Mouse (Mus musculus): ENCODE results near the gene Rock2. TPM values are rescaled to one million over a fixed set of nuclear protein-coding genes. Genes with fewer than 3 reads are reported as not detected.

Rock2 gene
- polyA plus RNA-seq, 1 experiment from 2014 or later = 10.9 TPM

- Histone ChIP-seq H3K27ac (ENCODE audit: low read length) (peak overlapping the region; percentile 88), H3K27me3 (replicated peaks; ENCODE audit: control insufficient read depth, insufficient read depth, low read length) (no peaks in the 10 kb centered on the region), H3K9ac (ENCODE audit: low read depth, low read length) (0 out of 2 replicates have a peak overlapping the region, but pooled peaks have one; percentile 10), H3K4me2 (ENCODE audit: low read depth, low read length) (peak overlapping the region; percentile 18; the same call in 1 of the 2 replicates), H3K9me3 (ENCODE audit: control insufficient read depth, low read length) (no peaks in the 10 kb centered on the region), H3K4me1 (ENCODE audit: control insufficient read depth, insufficient read depth, low read length) (peaks cover 33% of the 10 kb centered on the region), H3K4me3 (ENCODE audit: low read length) (no peak overlapping the region), H3K36me3 (ENCODE audit: control insufficient read depth, insufficient read depth, low read length) (no peaks in the 10 kb centered on the region)
- 40% methylated on average over 9 of the region's 9 CpGs for WGBS
- ATAC-seq = peak; percentile 14
These were observed 24.8 kb upstream of the Rock2 start for GRCm38 (mm10) chr12:16869870-16870404.

- H3K9me3 ChIP-seq (ENCODE audit: control insufficient read depth, low read length) = no peaks in the 10 kb centered on the region
- H3K4me3 ChIP-seq (ENCODE audit: low read length) = no peak overlapping the region
- 0 out of 2 replicates have a peak overlapping the region, but pooled peaks have one; percentile 10 for H3K9ac ChIP-seq (ENCODE audit: low read depth, low read length)
- H3K36me3 ChIP-seq (ENCODE audit: control insufficient read depth, insufficient read depth, low read length) = no peaks in the 10 kb centered on the region
- no peaks in the 10 kb centered on the region for H3K27me3 ChIP-seq (replicated peaks; ENCODE audit: control insufficient read depth, insufficient read depth, low read length)
- peak; percentile 79 for ATAC-seq
- peaks cover 38% of the 10 kb centered on the region for H3K4me1 ChIP-seq (ENCODE audit: control insufficient read depth, insufficient read depth, low read length)
- peak overlapping the region; percentile 18; the same call in 1 of the 2 replicates for H3K4me2 ChIP-seq (ENCODE audit: low read depth, low read length)
- 21% methylated on average over 8 of the region's 8 CpGs for WGBS
- peak overlapping the region; percentile 88 for H3K27ac ChIP-seq (ENCODE audit: low read length)
These were observed 24.2 kb upstream of the Rock2 start for GRCm38 (mm10) chr12:16870405-16871068.

GRCm38 (mm10) chr12:16872006-16872405, 22.7 kb upstream of the Rock2 start:
- no peak overlapping the region for H3K4me2 ChIP-seq (ENCODE audit: low read depth, low read length)
- no peak overlapping the region for H3K4me3 ChIP-seq (ENCODE audit: low read length)
- no peaks in the 10 kb centered on the region for H3K9me3 ChIP-seq (ENCODE audit: control insufficient read depth, low read length)
- H3K27me3 ChIP-seq (replicated peaks; ENCODE audit: control insufficient read depth, insufficient read depth, low read length) = no peaks in the 10 kb centered on the region
- ATAC-seq = no peak
- no peak overlapping the region for H3K9ac ChIP-seq (ENCODE audit: low read depth, low read length)
- peaks cover 46% of the 10 kb centered on the region for H3K4me1 ChIP-seq (ENCODE audit: control insufficient read depth, insufficient read depth, low read length)
- H3K27ac ChIP-seq (ENCODE audit: low read length) = no peak overlapping the region
- 85% methylated on average over 1 of the region's 1 CpGs for WGBS
- no peaks in the 10 kb centered on the region for H3K36me3 ChIP-seq (ENCODE audit: control insufficient read depth, insufficient read depth, low read length)

GRCm38 (mm10) chr12:16872926-16873464, 21.7 kb upstream of the Rock2 start:
- 60% methylated on average over 7 of the region's 7 CpGs for WGBS
- no peak overlapping the region for H3K4me3 ChIP-seq (ENCODE audit: low read length)
- H3K9ac ChIP-seq (ENCODE audit: low read depth, low read length) = no peak overlapping the region
- no peaks in the 10 kb centered on the region for H3K36me3 ChIP-seq (ENCODE audit: control insufficient read depth, insufficient read depth, low read length)
- H3K27me3 ChIP-seq (replicated peaks; ENCODE audit: control insufficient read depth, insufficient read depth, low read length) = no peaks in the 10 kb centered on the region
- ATAC-seq = no peak
- H3K4me2 ChIP-seq (ENCODE audit: low read depth, low read length) = no peak overlapping the region
- no peak overlapping the region for H3K27ac ChIP-seq (ENCODE audit: low read length)
- H3K9me3 ChIP-seq (ENCODE audit: control insufficient read depth, low read length) = no peaks in the 10 kb centered on the region
- H3K4me1 ChIP-seq (ENCODE audit: control insufficient read depth, insufficient read depth, low read length) = peaks cover 49% of the 10 kb centered on the region

- H3K4me1 ChIP-seq (ENCODE audit: control insufficient read depth, insufficient read depth, low read length) = peaks cover 53% of the 10 kb centered on the region
- WGBS = 67% methylated on average over 7 of the region's 7 CpGs
These were observed 21.1 kb upstream of the Rock2 start for GRCm38 (mm10) chr12:16873549-16873948.

GRCm38 (mm10) chr12:16874086-16874485, 20.6 kb upstream of the Rock2 start:
- Histone ChIP-seq H3K27me3 (replicated peaks; ENCODE audit: control insufficient read depth, insufficient read depth, low read length) (no peaks in the 10 kb centered on the region), H3K9ac (ENCODE audit: low read depth, low read length) (no peak overlapping the region), H3K36me3 (ENCODE audit: control insufficient read depth, insufficient read depth, low read length) (no peaks in the 10 kb centered on the region), H3K4me3 (ENCODE audit: low read length) (no peak overlapping the region), H3K4me1 (ENCODE audit: control insufficient read depth, insufficient read depth, low read length) (peaks cover 53% of the 10 kb centered on the region), H3K4me2 (ENCODE audit: low read depth, low read length) (no peak overlapping the region), H3K9me3 (ENCODE audit: control insufficient read depth, low read length) (no peaks in the 10 kb centered on the region), H3K27ac (ENCODE audit: low read length) (no peak overlapping the region; the same call in 1 of the 2 replicates)
- ATAC-seq = no peak
- 43% methylated on average over 2 of the region's 2 CpGs for WGBS

More at GRCm38 (mm10) chr12:16873549-16873948, 21.1 kb upstream of the Rock2 start:
- H3K27ac ChIP-seq (ENCODE audit: low read length) = no peak overlapping the region
- no peak overlapping the region for H3K4me3 ChIP-seq (ENCODE audit: low read length)
- no peak for ATAC-seq
- no peaks in the 10 kb centered on the region for H3K27me3 ChIP-seq (replicated peaks; ENCODE audit: control insufficient read depth, insufficient read depth, low read length)
- no peak overlapping the region for H3K4me2 ChIP-seq (ENCODE audit: low read depth, low read length)
- no peaks in the 10 kb centered on the region for H3K9me3 ChIP-seq (ENCODE audit: control insufficient read depth, low read length)
- no peaks in the 10 kb centered on the region for H3K36me3 ChIP-seq (ENCODE audit: control insufficient read depth, insufficient read depth, low read length)
- no peak overlapping the region for H3K9ac ChIP-seq (ENCODE audit: low read depth, low read length)

- WGBS = 29% methylated on average over 4 of the region's 4 CpGs
- ATAC-seq = peak; percentile 63
- H3K27ac ChIP-seq (ENCODE audit: low read length) = no peak overlapping the region; the same call in 1 of the 2 replicates
These were observed 19.4 kb upstream of the Rock2 start for GRCm38 (mm10) chr12:16875269-16875668.

GRCm38 (mm10) chr12:16875678-16876077, 19.0 kb upstream of the Rock2 start:
- Histone ChIP-seq H3K4me3 (ENCODE audit: low read length) (no peak overlapping the region), H3K27me3 (replicated peaks; ENCODE audit: control insufficient read depth, insufficient read depth, low read length) (no peaks in the 10 kb centered on the region), H3K4me2 (ENCODE audit: low read depth, low read length) (no peak overlapping the region), H3K9me3 (ENCODE audit: control insufficient read depth, low read length) (no peaks in the 10 kb centered on the region), H3K4me1 (ENCODE audit: control insufficient read depth, insufficient read depth, low read length) (peaks cover 39% of the 10 kb centered on the region), H3K36me3 (ENCODE audit: control insufficient read depth, insufficient read depth, low read length) (no peaks in the 10 kb centered on the region), H3K27ac (ENCODE audit: low read length) (no peak overlapping the region; the same call in 1 of the 2 replicates), H3K9ac (ENCODE audit: low read depth, low read length) (no peak overlapping the region)
- 67% methylated on average over 7 of the region's 7 CpGs for WGBS
- no peak for ATAC-seq

More at GRCm38 (mm10) chr12:16875269-16875668, 19.4 kb upstream of the Rock2 start:
- peaks cover 44% of the 10 kb centered on the region for H3K4me1 ChIP-seq (ENCODE audit: control insufficient read depth, insufficient read depth, low read length)
- no peaks in the 10 kb centered on the region for H3K27me3 ChIP-seq (replicated peaks; ENCODE audit: control insufficient read depth, insufficient read depth, low read length)
- H3K4me3 ChIP-seq (ENCODE audit: low read length) = no peak overlapping the region
- H3K9me3 ChIP-seq (ENCODE audit: control insufficient read depth, low read length) = no peaks in the 10 kb centered on the region
- no peaks in the 10 kb centered on the region for H3K36me3 ChIP-seq (ENCODE audit: control insufficient read depth, insufficient read depth, low read length)
- no peak overlapping the region for H3K9ac ChIP-seq (ENCODE audit: low read depth, low read length)
- no peak overlapping the region for H3K4me2 ChIP-seq (ENCODE audit: low read depth, low read length)

GRCm38 (mm10) chr12:16876667-16877066, 18.0 kb upstream of the Rock2 start:
- no peak for ATAC-seq
- H3K9me3 ChIP-seq (ENCODE audit: control insufficient read depth, low read length) = no peaks in the 10 kb centered on the region
- H3K27ac ChIP-seq (ENCODE audit: low read length) = peak overlapping the region; percentile 52; the same call in 1 of the 2 replicates
- H3K4me2 ChIP-seq (ENCODE audit: low read depth, low read length) = no peak overlapping the region
- H3K36me3 ChIP-seq (ENCODE audit: control insufficient read depth, insufficient read depth, low read length) = no peaks in the 10 kb centered on the region
- WGBS = 45% methylated on average over 3 of the region's 3 CpGs
- no peaks in the 10 kb centered on the region for H3K27me3 ChIP-seq (replicated peaks; ENCODE audit: control insufficient read depth, insufficient read depth, low read length)
- H3K4me3 ChIP-seq (ENCODE audit: low read length) = no peak overlapping the region
- H3K9ac ChIP-seq (ENCODE audit: low read depth, low read length) = no peak overlapping the region
- peaks cover 35% of the 10 kb centered on the region for H3K4me1 ChIP-seq (ENCODE audit: control insufficient read depth, insufficient read depth, low read length)
